ENCODE assay signal across 30 mouse cellular contexts in the genomic region with DNA sequence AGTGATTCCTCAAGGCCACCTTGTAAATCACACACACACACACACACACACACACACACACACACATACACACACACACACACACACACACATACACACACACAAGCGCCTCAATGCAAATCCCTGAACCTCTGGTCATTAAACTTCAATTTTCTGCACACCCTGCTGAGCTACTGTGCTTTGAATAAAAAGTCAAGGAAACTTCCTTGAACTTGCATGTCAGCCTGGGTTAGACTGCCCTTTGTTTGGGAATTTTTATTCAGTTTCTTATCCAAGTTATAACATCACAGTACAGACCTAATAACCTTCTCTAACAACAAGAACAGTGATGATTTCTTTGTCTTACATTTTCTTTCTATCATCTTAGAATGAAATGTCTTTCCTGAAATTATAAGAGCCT.
A peak's percentile ranks its signal among the peaks of the same experiment; 100 is the strongest.
DNase-seq lines count a peak whose midpoint lies in the region; ATAC-seq and TF ChIP-seq lines count a peak whose summit lies in the region.
"Had no signal": no experiment of that assay in that cellular context is flagged by ENCODE, and none has a peak within 500 bp of the region (broad histone marks: within the 10 kb centered on the region; RNA-seq: fewer than 3 reads in every experiment).

No protein-coding gene starts in this region.

- H3K9ac ChIP-seq in midbrain, embryonic 11.5 days (ENCODE audit: low read length): no peak overlapping the region
- no peak overlapping the region for H3K9ac ChIP-seq in midbrain, postnatal 0 days (replicated peaks; ENCODE audit: low read length, poor library complexity, severe bottlenecking)
- no peak overlapping the region for H3K9ac ChIP-seq in limb, embryonic 12.5 days (replicated peaks)
- H3K9ac ChIP-seq: embryonic facial prominence, embryonic 13.5 days; forebrain, postnatal 0 days; hindbrain, embryonic 13.5 days; kidney, embryonic 15.5 days; liver, embryonic 14.5 days; neural tube, embryonic 12.5 days had no signal

- 60% methylated on average over 1 of the region's 1 CpGs for WGBS in midbrain, embryonic 11.5 days
- WGBS in midbrain, postnatal 0 days: 44% methylated on average over 1 of the region's 1 CpGs
- 39% methylated on average over 1 of the region's 1 CpGs for WGBS in limb, embryonic 12.5 days

- DNase-seq in adrenal gland, adult 2 months: peak; percentile 21
- no peak for DNase-seq in adrenal gland, postnatal 36 days
- DNase-seq in midbrain, embryonic 11.5 days (ENCODE audit: low spot score, missing footprints): peak; percentile 70
- DNase-seq in midbrain, postnatal 0 days (ENCODE audit: low spot score): no peak
- DNase-seq in urinary bladder, postnatal 14 days (ENCODE audit: low spot score): no peak
- DNase-seq in spleen, adult 18-20 months: no peak
- DNase-seq: cerebellum, adult 8-10 months; cerebellum, postnatal 25 days; forebrain, postnatal 0 days; gastrocnemius, postnatal 14 days; heart, postnatal 36 days; kidney, adult 18-20 months; kidney, postnatal 25 days; liver; lung, adult 2 months; lung, postnatal 10 days; midbrain, embryonic 14.5 days; right cerebral cortex, postnatal 14 days; thymus, postnatal 14 days had no signal

- H3K9me3 ChIP-seq in midbrain, embryonic 11.5 days (ENCODE audit: control insufficient read depth, low read length): no peaks in the 10 kb centered on the region
- H3K9me3 ChIP-seq in midbrain, postnatal 0 days (ENCODE audit: low read length): no peaks in the 10 kb centered on the region
- H3K9me3 ChIP-seq in limb, embryonic 12.5 days: no peaks in the 10 kb centered on the region
- H3K9me3 ChIP-seq: embryonic facial prominence, embryonic 13.5 days; hindbrain, embryonic 13.5 days; kidney, embryonic 15.5 days; neural tube, embryonic 12.5 days had no signal

- no peak overlapping the region for H3K4me2 ChIP-seq in midbrain, embryonic 11.5 days
- H3K4me2 ChIP-seq in midbrain, postnatal 0 days (ENCODE audit: low read depth, low read length, poor library complexity, severe bottlenecking): no peak overlapping the region
- H3K4me2 ChIP-seq in limb, embryonic 12.5 days: no peak overlapping the region
- H3K4me2 ChIP-seq: embryonic facial prominence, embryonic 13.5 days; heart, embryonic 11.5 days; hindbrain, embryonic 13.5 days; kidney, embryonic 15.5 days; neural tube, embryonic 12.5 days had no signal

- H3K4me3 ChIP-seq in midbrain, embryonic 11.5 days (ENCODE audit: low read depth, low read length): no peak overlapping the region
- no peak overlapping the region for H3K4me3 ChIP-seq in midbrain, postnatal 0 days (ENCODE audit: low read depth, low read length)
- H3K4me3 ChIP-seq in limb, embryonic 12.5 days (replicated peaks): no peak overlapping the region
- H3K4me3 ChIP-seq: embryonic facial prominence, embryonic 13.5 days; hindbrain, embryonic 13.5 days; kidney, embryonic 15.5 days; neural tube, embryonic 12.5 days had no signal

- H3K36me3 ChIP-seq in midbrain, embryonic 11.5 days (ENCODE audit: control insufficient read depth, insufficient read depth, low read length): no peaks in the 10 kb centered on the region
- no peaks in the 10 kb centered on the region for H3K36me3 ChIP-seq in midbrain, postnatal 0 days (ENCODE audit: insufficient read depth, low read length)
- no peaks in the 10 kb centered on the region for H3K36me3 ChIP-seq in limb, embryonic 12.5 days
- H3K36me3 ChIP-seq: embryonic facial prominence, embryonic 13.5 days; G1E; hindbrain, embryonic 13.5 days; kidney, embryonic 15.5 days; neural tube, embryonic 12.5 days had no signal

- H3K4me1 ChIP-seq in midbrain, embryonic 11.5 days (ENCODE audit: control insufficient read depth, insufficient read depth, low read length): peaks cover 6% of the 10 kb centered on the region
- H3K4me1 ChIP-seq in midbrain, postnatal 0 days (ENCODE audit: insufficient read depth, low read length): no peaks in the 10 kb centered on the region
- H3K4me1 ChIP-seq in limb, embryonic 12.5 days (replicated peaks): peaks cover 16% of the 10 kb centered on the region

- no peaks in the 10 kb centered on the region for H3K27me3 ChIP-seq in midbrain, embryonic 11.5 days (ENCODE audit: control insufficient read depth, insufficient read depth, low read length)
- no peaks in the 10 kb centered on the region for H3K27me3 ChIP-seq in midbrain, postnatal 0 days (ENCODE audit: insufficient read depth, low read length)
- no peaks in the 10 kb centered on the region for H3K27me3 ChIP-seq in limb, embryonic 12.5 days
- H3K27me3 ChIP-seq: embryonic facial prominence, embryonic 13.5 days; kidney, embryonic 15.5 days; neural tube, embryonic 12.5 days; Patski had no signal

- ATAC-seq in midbrain, embryonic 11.5 days (ENCODE audit: low FRiP score): no peak
- no peak for ATAC-seq in midbrain, postnatal 0 days (ENCODE audit: low FRiP score)
- no peak for ATAC-seq in limb, embryonic 12.5 days (ENCODE audit: insufficient number of reproducible peaks, insufficient read depth, low FRiP score, low TSS enrichment, low read depth)
- ATAC-seq: inflammation-experienced regulatory T-cells, adult 6 months; Patski had no signal

- no peak overlapping the region for H3K27ac ChIP-seq in midbrain, embryonic 11.5 days (ENCODE audit: low read depth, low read length)
- no peak overlapping the region for H3K27ac ChIP-seq in midbrain, postnatal 0 days (ENCODE audit: low read depth, low read length)
- H3K27ac ChIP-seq in limb, embryonic 12.5 days: peak overlapping the region; percentile 62; the same call in 1 of the 2 replicates
- H3K27ac ChIP-seq: embryonic facial prominence, embryonic 13.5 days; hindbrain, embryonic 13.5 days; kidney, embryonic 15.5 days; liver, embryonic 14.5 days; macrophage; neural tube, embryonic 12.5 days had no signal

- TF ChIP-seq CTCF in midbrain, postnatal 0 days (IDR thresholded peaks at IDR 0.05): no peak

Comparison
In these comparisons a context has a peak if more than half of its experiments do, and no peak if none do; other contexts are left out.
1. DNase-seq: peak in adrenal gland, adult 2 months (single experiment) and midbrain, embryonic 11.5 days (single experiment); none in adrenal gland, postnatal 36 days (0 of 2), midbrain, postnatal 0 days (single experiment), urinary bladder, postnatal 14 days (single experiment) and spleen, adult 18-20 months (0 of 2).